Mouse (Mus musculus) heart, embryonic 14.5 days (tissue): Measurements from ENCODE around the gene Cdk2ap2. TPM values are rescaled to one million over a fixed set of nuclear protein-coding genes. Genes with fewer than 3 reads are reported as not detected.
"Not testable (repeated sequence)": the region's sequence is repeated elsewhere in the genome, so short reads cannot be mapped to it uniquely, and the experiment has no call there.

Source experiments
- ATAC-seq: fragments of 200-750 bp; cut with Nextera tagmentation; 2 replicates; pipeline ENCODE4 v1.8.0; 2017; ENCODE audit warnings: low read depth, moderate TSS enrichment; ENCODE audit not compliant: insufficient number of reproducible peaks, insufficient read depth, low FRiP score
- H3K27ac ChIP-seq, 2 experiments: fragments of 200-500 bp in 1 of 2; fragments of 300-500 bp in 1 of 2; sonication (generic) in 1 of 2; replicated peaks in 1 of 2; 2 replicates each; pipeline ENCODE4 v1.5.1; 2012 to 2014; ENCODE audit warnings: low read depth in 2 of 2, low read length in 2 of 2, control low read depth in 1 of 2, mild to moderate bottlenecking in 1 of 2, mixed read lengths in 1 of 2; ENCODE audit not compliant: control insufficient read depth in 1 of 2, insufficient read depth in 1 of 2
- H3K27me3 ChIP-seq: fragments of 300-500 bp; sonication (generic); 2 replicates; pipeline ENCODE4 v1.6.1; 2014; ENCODE audit warnings: mild to moderate bottlenecking, low read length, control low read depth; ENCODE audit not compliant: control insufficient read depth, insufficient read depth
- H3K36me3 ChIP-seq: fragments of 300-500 bp; sonication (generic); 2 replicates; pipeline ENCODE4 v1.6.1; 2014; ENCODE audit warnings: mild to moderate bottlenecking, control low read depth, low read length, mixed read lengths; ENCODE audit not compliant: control insufficient read depth, insufficient read depth
- H3K4me1 ChIP-seq, 2 experiments: fragments of 200-500 bp in 1 of 2; fragments of 300-500 bp in 1 of 2; sonication (generic) in 1 of 2; 2 replicates each; pipeline ENCODE4 v1.6.1; 2012 to 2014; ENCODE audit warnings: low read length in 2 of 2, control low read depth in 1 of 2, mixed read lengths in 1 of 2; ENCODE audit not compliant: control insufficient read depth in 2 of 2, insufficient read depth in 2 of 2
- H3K4me2 ChIP-seq: fragments of 300-500 bp; sonication (generic); 2 replicates; pipeline ENCODE4 v1.6.1; 2014; ENCODE audit warnings: mild to moderate bottlenecking, low read length
- H3K4me3 ChIP-seq, 2 experiments: fragments of 200-500 bp in 1 of 2; fragments of 300-500 bp in 1 of 2; sonication (generic) in 1 of 2; 2 replicates each; pipeline ENCODE4 v1.5.1; 2012 to 2014; ENCODE audit warnings: low read length in 2 of 2, mild to moderate bottlenecking in 2 of 2, control low read depth in 1 of 2, low read depth in 1 of 2, moderate library complexity in 1 of 2; ENCODE audit not compliant: control insufficient read depth in 1 of 2, insufficient read depth in 1 of 2
- H3K9ac ChIP-seq: fragments of 300-500 bp; sonication (generic); 2 replicates; pipeline ENCODE4 v1.6.1; 2014; ENCODE audit warnings: mild to moderate bottlenecking, low read length
- H3K9me3 ChIP-seq: fragments of 300-500 bp; sonication (generic); 2 replicates; pipeline ENCODE4 v1.6.1; 2016; ENCODE audit warnings: low read length, control low read depth; ENCODE audit not compliant: control insufficient read depth
- WGBS: fragments of 180-500 bp; shearing (Covaris S2); extraction: QIAGEN DNeasy Blood & Tissue Kit; methylation state at CpG from one replicate; pipeline ENCODE4 v1.1.7; 2014; 5-methylcytosine and 5-hydroxymethylcytosine counted together
- polyA plus RNA-seq: library from polyadenylated mRNA; unstranded; fragments of >200 nt; fragmentation: Nextera tagmentation; extraction: Ambion mirVana; gene quantifications from 2 replicates; pipeline ENCODE4 v1.2.1, GENCODE M21; 2014

Gene Cdk2ap2
- polyA plus RNA-seq, 1 experiment from 2014 or later, result 62.5 TPM

DNA sequence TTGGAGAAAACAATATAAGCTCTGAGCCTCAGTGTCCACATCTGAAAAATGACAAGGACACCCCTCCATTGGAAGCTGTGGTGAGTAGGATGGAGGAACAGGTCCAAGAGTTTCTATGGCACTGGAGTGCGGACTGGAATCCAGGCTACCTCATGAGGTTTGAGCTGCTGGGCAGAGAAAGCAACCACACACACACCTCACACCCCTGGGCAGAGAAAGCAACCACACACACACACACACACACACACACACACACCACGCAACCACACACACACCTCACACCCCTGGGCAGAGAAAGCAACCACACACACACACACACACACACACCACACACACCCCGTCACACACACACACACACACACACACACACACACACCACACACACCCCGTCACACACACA lies 28.3 kb downstream of the Cdk2ap2 start:
- Histone ChIP-seq H3K9ac (peak overlapping the region; percentile 58), H3K36me3 (peaks cover 26% of the 10 kb centered on the region), H3K4me2 (peak overlapping the region; percentile 87), H3K4me3 (peak overlapping the region; percentile 49 to 87), H3K4me1 (peaks cover 18 to 29% of the 10 kb centered on the region in 2 experiments), H3K27ac (0 out of 4 replicates have a peak overlapping the region, but pooled peaks of 1 of the 2 experiments have one; percentile 17)
- H3K9me3 ChIP-seq, H3K27me3 ChIP-seq: not testable (repeated sequence)
- 10% methylated on average over 4 of the region's 4 CpGs for WGBS
- peak; percentile 19 for ATAC-seq

GRCm38 (mm10) chr19:4125741-4126696 lies 29.0 kb downstream of the Cdk2ap2 start, which contains the start of gene Aip:
TSS of gene Aip (minus strand) at chr19:4125858.
- H3K27me3 ChIP-seq, result no peaks in the 10 kb centered on the region
- 1% methylated on average over 59 of the region's 64 CpGs for WGBS

GRCm38 (mm10) chr19:4126759-4127495 lies 29.9 kb downstream of the Cdk2ap2 start:
- Histone ChIP-seq H3K36me3 (peaks cover 40% of the 10 kb centered on the region), H3K27me3 (no peaks in the 10 kb centered on the region), H3K27ac (no peak overlapping the region), H3K4me2 (peak overlapping the region; percentile 87), H3K9me3 (no peaks in the 10 kb centered on the region), H3K4me3 (peak overlapping the region; percentile 70 to 87), H3K9ac (peak overlapping the region; percentile 94), H3K4me1 (peaks cover 12 to 22% of the 10 kb centered on the region in 2 experiments)
- 61% methylated on average over 7 of the region's 7 CpGs for WGBS
- ATAC-seq, result no peak

More at GRCm38 (mm10) chr19:4125741-4126696, 29.0 kb downstream of the Cdk2ap2 start, which contains the start of gene Aip:
- H3K4me2 ChIP-seq, result peak within 1 kb of the TSS; percentile 87
- peak within 1 kb of the TSS; percentile 70 to 87 for H3K4me3 ChIP-seq
- peak; percentile 97 for ATAC-seq
- H3K9me3 ChIP-seq, result no peaks in the 10 kb centered on the region
- H3K27ac ChIP-seq, result peak within 1 kb of the TSS in 1 of 2 experiments; percentile 51; a peak in 1 of 4 replicates
- H3K36me3 ChIP-seq, result peaks cover 31% of the 10 kb centered on the region
- peaks cover 13 to 22% of the 10 kb centered on the region in 2 experiments for H3K4me1 ChIP-seq
- H3K9ac ChIP-seq, result peak within 1 kb of the TSS; percentile 94

DNA sequence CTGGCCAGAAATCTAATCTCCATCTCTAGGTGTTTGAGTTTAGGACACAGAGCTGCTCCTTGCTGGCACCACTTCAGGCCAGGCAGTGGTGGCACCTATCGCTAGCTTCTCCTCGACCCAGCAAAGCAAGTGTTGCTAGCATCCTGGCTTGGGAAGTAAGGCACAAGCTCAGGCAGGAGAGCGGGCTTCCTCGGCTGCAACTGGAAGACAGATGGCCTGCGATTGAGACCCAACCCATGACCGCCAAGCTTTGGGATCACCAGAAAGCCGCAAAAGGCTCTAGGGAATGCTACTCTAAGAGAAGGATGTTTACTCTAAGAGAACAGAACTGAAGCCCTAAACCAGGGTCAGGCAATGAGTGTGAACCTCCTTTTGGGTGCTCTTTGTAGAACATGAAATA lies 32.5 kb downstream of the Cdk2ap2 start:
- peaks cover 12 to 22% of the 10 kb centered on the region in 2 experiments for H3K4me1 ChIP-seq
- 0 out of 2 replicates have a peak overlapping the region, but pooled peaks have one; percentile 12 for H3K9ac ChIP-seq
- H3K9me3 ChIP-seq, result no peaks in the 10 kb centered on the region
- H3K27me3 ChIP-seq, result no peaks in the 10 kb centered on the region
- H3K4me3 ChIP-seq, result no peak overlapping the region
- ATAC-seq, result no peak
- H3K4me2 ChIP-seq, result no peak overlapping the region
- H3K27ac ChIP-seq, result peak overlapping the region in 1 of 2 experiments; percentile 25; a peak in 1 of 4 replicates
- H3K36me3 ChIP-seq, result peaks cover 55% of the 10 kb centered on the region
- 93% methylated on average over 7 of the region's 7 CpGs for WGBS

DNA sequence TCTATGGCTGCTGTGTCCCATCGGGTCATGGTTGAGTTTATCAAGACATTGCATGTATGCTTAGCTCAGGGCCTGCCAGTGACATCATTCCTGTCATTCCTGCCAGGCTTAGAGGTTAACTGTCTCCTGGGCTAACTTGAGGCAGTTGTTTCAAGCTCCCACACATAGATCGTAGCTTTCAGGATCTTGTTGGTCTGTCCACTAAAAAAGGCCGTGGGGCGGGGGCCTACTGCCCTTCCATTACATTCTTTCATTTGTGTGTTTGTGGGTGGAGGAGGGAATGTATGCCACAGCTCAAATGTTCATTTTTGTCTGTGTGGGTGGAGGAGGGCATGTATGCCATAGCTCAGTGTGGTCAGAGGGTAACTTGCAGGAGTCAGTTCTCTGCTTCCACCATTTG lies 33.1 kb downstream of the Cdk2ap2 start:
- Histone ChIP-seq H3K27me3 (no peaks in the 10 kb centered on the region), H3K27ac (peak overlapping the region in 1 of 2 experiments; percentile 25; a peak in 2 of 4 replicates), H3K9me3 (no peaks in the 10 kb centered on the region), H3K4me3 (no peak overlapping the region), H3K4me2 (no peak overlapping the region), H3K4me1 (peaks cover 12 to 20% of the 10 kb centered on the region in 2 experiments), H3K36me3 (peaks cover 55% of the 10 kb centered on the region), H3K9ac (0 out of 2 replicates have a peak overlapping the region, but pooled peaks have one; percentile 12)
- ATAC-seq, result no peak
- WGBS, result 62% methylated on average over 4 of the region's 4 CpGs

DNA sequence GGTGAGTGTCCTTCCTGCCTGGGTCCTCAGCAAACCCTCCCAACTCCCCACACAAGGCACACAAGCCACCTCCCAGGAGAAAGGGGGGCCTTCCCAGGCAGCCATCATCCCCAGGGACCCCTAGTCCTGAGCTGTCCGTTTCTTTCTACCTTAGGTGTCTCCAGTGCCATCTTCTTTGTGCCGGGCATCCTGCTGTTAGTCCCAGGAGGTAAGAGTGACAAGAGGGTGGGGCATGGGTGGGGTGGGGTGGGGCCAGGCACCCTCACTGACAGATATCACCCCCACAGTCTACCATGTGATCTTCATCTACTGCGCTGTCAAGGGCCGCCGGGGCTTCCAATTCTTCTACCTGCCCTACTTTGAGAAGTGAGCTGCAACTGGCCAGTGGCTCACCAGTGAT lies 34.1 kb downstream of the Cdk2ap2 start:
- Histone ChIP-seq H3K9ac (no peak overlapping the region), H3K36me3 (peaks cover 55% of the 10 kb centered on the region), H3K4me3 (no peak overlapping the region), H3K4me1 (peaks cover 12 to 19% of the 10 kb centered on the region in 2 experiments), H3K27me3 (no peaks in the 10 kb centered on the region), H3K9me3 (no peaks in the 10 kb centered on the region), H3K27ac (no peak overlapping the region), H3K4me2 (no peak overlapping the region)
- no peak for ATAC-seq
- 90% methylated on average over 5 of the region's 5 CpGs for WGBS

- Histone ChIP-seq H3K4me3 (no peak overlapping the region), H3K4me2 (no peak overlapping the region), H3K9me3 (no peaks in the 10 kb centered on the region), H3K9ac (no peak overlapping the region), H3K36me3 (peaks cover 55% of the 10 kb centered on the region), H3K4me1 (peaks cover 10 to 14% of the 10 kb centered on the region in 2 experiments), H3K27me3 (no peaks in the 10 kb centered on the region), H3K27ac (no peak overlapping the region)
- ATAC-seq, result no peak
- WGBS, result 81% methylated on average over 2 of the region's 2 CpGs
Observed at GRCm38 (mm10) chr19:4131768-4132167, 34.8 kb downstream of the Cdk2ap2 start.
